Mouse (Mus musculus) forebrain, embryonic 11.5 days (tissue): ENCODE data around the gene Pcyox1. TPM values are rescaled to one million over a fixed set of nuclear protein-coding genes. Genes with fewer than 3 reads are reported as not detected.
"Not testable (repeated sequence)": the region's sequence is repeated elsewhere in the genome, so short reads cannot be mapped to it uniquely, and the experiment has no call there.

ENCODE experiments used
- ATAC-seq: fragments of 200-750 bp; cut with Nextera tagmentation; replicated peaks from 2 replicates; pipeline ENCODE4 v1.8.0; 2017; ENCODE audit warnings: moderate TSS enrichment; ENCODE audit not compliant: low FRiP score
- DNase-seq: peaks from one replicate; pipeline ENCODE4 v3.0.0-alpha.2; 2017; ENCODE audit warnings: low spot score
- H3K27ac ChIP-seq: fragments of 300-500 bp; sonication (generic); 2 replicates; pipeline ENCODE4 v1.5.1; 2014; ENCODE audit warnings: low read depth, low read length
- H3K27me3 ChIP-seq: fragments of 300-500 bp; sonication (generic); 2 replicates; pipeline ENCODE4 v1.6.1; 2014; ENCODE audit warnings: mild to moderate bottlenecking, low read length, mixed read lengths; ENCODE audit not compliant: control insufficient read depth, insufficient read depth
- H3K36me3 ChIP-seq: fragments of 300-500 bp; sonication (generic); 2 replicates; pipeline ENCODE4 v1.6.1; 2014; ENCODE audit warnings: mild to moderate bottlenecking, low read length, moderate library complexity, mixed read lengths; ENCODE audit not compliant: control insufficient read depth, insufficient read depth
- H3K4me1 ChIP-seq: fragments of 300-500 bp; sonication (generic); replicated peaks from 2 replicates; pipeline ENCODE4 v1.6.1; 2014; ENCODE audit warnings: low read length, mixed read lengths; ENCODE audit not compliant: control insufficient read depth, insufficient read depth
- H3K4me2 ChIP-seq: fragments of 300-500 bp; sonication (generic); 2 replicates; pipeline ENCODE4 v1.6.1; 2014; ENCODE audit warnings: low read depth, mild to moderate bottlenecking, low read length, moderate library complexity, mixed read lengths; ENCODE audit not compliant: severe bottlenecking
- H3K4me3 ChIP-seq: fragments of 300-500 bp; sonication (generic); 2 replicates; pipeline ENCODE4 v1.5.1; 2014; ENCODE audit warnings: low read depth, low read length
- H3K9ac ChIP-seq: fragments of 300-500 bp; sonication (generic); 2 replicates; pipeline ENCODE4 v1.6.1; 2014; ENCODE audit warnings: low read length
- H3K9me3 ChIP-seq: fragments of 300-500 bp; sonication (generic); 2 replicates; pipeline ENCODE4 v1.6.1; 2016; ENCODE audit warnings: low read length, mixed read lengths; ENCODE audit not compliant: control insufficient read depth
- WGBS: fragments of 180-500 bp; shearing (Covaris S2); extraction: QIAGEN DNeasy Blood & Tissue Kit; methylation state at CpG from one replicate; pipeline ENCODE4 v1.1.7; 2014; 5-methylcytosine and 5-hydroxymethylcytosine counted together
- polyA plus RNA-seq: library from polyadenylated mRNA; unstranded; fragments of >200 nt; fragmentation: Nextera tagmentation; extraction: Ambion mirVana; gene quantifications from 2 replicates; pipeline ENCODE4 v1.2.1, GENCODE M21; 2014

Gene Pcyox1
- polyA plus RNA-seq, 1 experiment from 2014 or later = 95.3 TPM

- H3K27me3 ChIP-seq = no peaks in the 10 kb centered on the region
- no peaks in the 10 kb centered on the region; the same call in 1 of the 2 replicates for H3K4me1 ChIP-seq
- DNase-seq = no peak
- no peaks in the 10 kb centered on the region for H3K9me3 ChIP-seq
- ATAC-seq = no peak
- H3K4me3 ChIP-seq = no peak overlapping the region
- no peaks in the 10 kb centered on the region for H3K36me3 ChIP-seq
- no peak overlapping the region for H3K9ac ChIP-seq
- H3K27ac ChIP-seq = no peak overlapping the region
- 82% methylated on average over 2 of the region's 2 CpGs for whole genome bisulfite sequencing
- H3K4me2 ChIP-seq = no peak overlapping the region
Measured at GRCm38 (mm10) chr6:86346063-86346462, 50.9 kb downstream of the Pcyox1 start.

- no peaks in the 10 kb centered on the region; the same call in 1 of the 2 replicates for H3K4me1 ChIP-seq
- no peak overlapping the region for H3K4me3 ChIP-seq
- H3K36me3 ChIP-seq = no peaks in the 10 kb centered on the region
- no peak overlapping the region for H3K9ac ChIP-seq
- H3K27me3 ChIP-seq = no peaks in the 10 kb centered on the region
- WGBS = 21% methylated on average over 7 of the region's 7 CpGs
- DNase-seq (no peak), ATAC-seq (no peak)
- H3K9me3 ChIP-seq = no peaks in the 10 kb centered on the region
- H3K4me2 ChIP-seq = peak overlapping the region; percentile 21; the same call in 1 of the 2 replicates
- H3K27ac ChIP-seq = no peak overlapping the region
Measured at GRCm38 (mm10) chr6:86343656-86344055, 53.3 kb downstream of the Pcyox1 start.

GRCm38 (mm10) chr6:86336340-86336739 lies 60.6 kb downstream of the Pcyox1 start:
- H3K27ac ChIP-seq, H3K4me3 ChIP-seq, H3K4me2 ChIP-seq, ATAC-seq, H3K36me3 ChIP-seq, H3K9ac ChIP-seq, H3K4me1 ChIP-seq, H3K27me3 ChIP-seq, DNase-seq, H3K9me3 ChIP-seq: not testable (repeated sequence)
- 78% methylated on average over 4 of the region's 4 CpGs for WGBS

Other genes with a start within 250 kb of the Pcyox1 start
- gene Tgfa, start 201.9 kb downstream of the Pcyox1 start, polyA plus RNA-seq = 1.7 and 1.9 TPM in 2 replicates
- gene Fam136a, start 31.5 kb downstream of the Pcyox1 start, polyA plus RNA-seq = 164 and 168 TPM in 2 replicates
- 775 and 792 TPM in 2 replicates for gene Snrpg, start 25.9 kb downstream of the Pcyox1 start, polyA plus RNA-seq
- 271 and 307 TPM in 2 replicates for gene Tia1, start 7.1 kb upstream of the Pcyox1 start, polyA plus RNA-seq
- gene Gm44790, start 29.5 kb upstream of the Pcyox1 start, polyA plus RNA-seq = 0.37 TPM in 1 of 2 replicates, not detected in the other
- 28.1 and 28.6 TPM in 2 replicates for gene C87436, start 41.2 kb upstream of the Pcyox1 start, polyA plus RNA-seq
- 573 and 583 TPM in 2 replicates for gene Pcbp1, start 129.2 kb upstream of the Pcyox1 start, polyA plus RNA-seq
- gene Asprv1, start 231.0 kb upstream of the Pcyox1 start, polyA plus RNA-seq = 0.35 and 0.59 TPM in 2 replicates